Mouse (Mus musculus): Measurements from ENCODE around the gene Pla2g15.

DNA sequence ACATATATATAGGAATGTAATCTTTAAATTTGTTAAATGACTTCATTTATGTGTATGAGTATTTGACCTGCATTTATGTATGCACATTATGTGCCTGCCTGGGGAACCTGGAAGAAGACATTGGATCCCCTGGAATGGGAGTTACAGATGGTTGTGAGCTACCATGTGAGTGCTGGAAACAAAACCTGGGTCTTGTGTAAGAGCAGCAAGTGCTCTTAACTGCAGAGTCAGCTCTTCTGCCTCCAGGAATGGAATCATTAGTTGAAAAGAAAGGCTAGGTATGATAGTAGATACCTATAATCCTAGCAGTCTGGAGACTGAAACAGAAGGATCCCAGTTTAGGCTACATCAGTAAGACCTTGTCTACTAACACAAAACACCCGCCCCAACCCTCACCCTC, 24.1 kb upstream of the Pla2g15 start:
- TF ChIP-seq CTCF (IDR thresholded peaks at IDR 0.05; ENCODE audit: borderline replicate concordance, extremely low read depth, insufficient read depth, insufficient read length), result no peak
- TF ChIP-seq POLR2A (IDR thresholded peaks at IDR 0.05; ENCODE audit: borderline replicate concordance, extremely low read depth, insufficient read depth, insufficient read length, poor library complexity, severe bottlenecking), result no peak
